Mouse (Mus musculus) A20 (cell line): ENCODE results near the gene Mex3a.

ENCODE experiments used
- DNase-seq: peaks from one replicate; pipeline ENCODE4 v3.0.0-alpha.2; 2011; ENCODE audit warnings: low read depth, low spot score

The Mex3a gene

DNA sequence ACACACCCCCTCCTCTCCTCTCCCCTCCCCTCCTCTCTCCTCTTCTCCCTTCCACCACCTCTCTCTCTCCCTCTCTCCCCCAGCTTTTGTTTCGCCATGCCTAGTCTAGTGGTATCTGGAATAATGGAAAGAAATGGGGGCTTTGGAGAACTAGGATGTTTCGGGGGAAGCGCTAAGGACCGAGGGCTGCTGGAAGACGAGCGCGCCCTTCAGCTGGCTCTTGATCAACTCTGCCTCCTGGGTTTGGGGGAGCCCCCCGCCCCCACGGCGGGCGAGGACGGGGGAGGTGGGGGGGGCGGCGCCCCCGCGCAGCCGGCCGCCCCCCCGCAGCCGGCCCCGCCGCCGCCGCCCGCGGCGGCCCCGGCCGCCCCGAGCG lies at the start of gene Mex3a:
Gene Mex3a (plus strand): TSS at position 97 of the 376 bp plus-strand sequence.
- peak; percentile 36 for DNase-seq

DNA sequence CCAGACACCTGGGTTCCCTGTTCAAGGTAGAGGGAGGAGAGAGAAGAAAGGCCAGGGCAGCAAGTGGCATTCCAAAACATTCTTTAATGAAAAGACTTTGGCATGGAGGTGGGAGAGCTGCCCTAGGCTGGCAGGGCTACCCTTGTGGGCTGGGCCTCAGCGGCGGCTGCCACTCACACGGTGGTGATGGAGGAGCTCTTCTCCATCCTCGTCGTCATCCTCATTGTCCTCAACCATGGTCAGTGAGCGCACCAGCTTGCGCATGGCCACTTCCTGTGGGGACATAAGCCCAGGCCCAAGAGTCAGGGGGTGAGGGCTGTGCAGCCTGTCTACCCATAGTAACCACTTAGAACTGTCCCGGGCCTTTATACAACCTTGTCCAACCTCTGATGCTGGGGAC lies 49.1 kb upstream of the Mex3a start:
- DNase-seq: no peak

DNA sequence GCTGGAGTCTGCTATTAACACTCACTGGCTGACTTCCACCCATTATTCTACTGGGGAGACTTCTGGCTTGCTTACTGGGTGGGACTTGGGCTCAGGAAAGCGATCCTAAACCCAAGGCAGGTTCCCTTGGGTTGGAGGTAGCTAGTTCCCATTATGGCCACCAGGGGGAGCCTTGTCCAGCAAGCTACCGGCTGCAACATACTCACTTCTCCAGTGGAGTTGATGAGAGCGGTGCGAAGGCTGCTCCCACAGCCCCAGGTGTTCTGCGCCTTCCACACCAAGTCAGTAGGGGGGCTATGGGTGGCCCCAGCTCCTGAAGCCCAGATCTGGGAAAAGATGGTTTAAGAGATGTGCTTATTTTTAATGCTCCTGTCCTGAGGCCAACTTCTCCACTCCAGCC lies 48.6 kb upstream of the Mex3a start:
- DNase-seq: peak; percentile 68

DNA sequence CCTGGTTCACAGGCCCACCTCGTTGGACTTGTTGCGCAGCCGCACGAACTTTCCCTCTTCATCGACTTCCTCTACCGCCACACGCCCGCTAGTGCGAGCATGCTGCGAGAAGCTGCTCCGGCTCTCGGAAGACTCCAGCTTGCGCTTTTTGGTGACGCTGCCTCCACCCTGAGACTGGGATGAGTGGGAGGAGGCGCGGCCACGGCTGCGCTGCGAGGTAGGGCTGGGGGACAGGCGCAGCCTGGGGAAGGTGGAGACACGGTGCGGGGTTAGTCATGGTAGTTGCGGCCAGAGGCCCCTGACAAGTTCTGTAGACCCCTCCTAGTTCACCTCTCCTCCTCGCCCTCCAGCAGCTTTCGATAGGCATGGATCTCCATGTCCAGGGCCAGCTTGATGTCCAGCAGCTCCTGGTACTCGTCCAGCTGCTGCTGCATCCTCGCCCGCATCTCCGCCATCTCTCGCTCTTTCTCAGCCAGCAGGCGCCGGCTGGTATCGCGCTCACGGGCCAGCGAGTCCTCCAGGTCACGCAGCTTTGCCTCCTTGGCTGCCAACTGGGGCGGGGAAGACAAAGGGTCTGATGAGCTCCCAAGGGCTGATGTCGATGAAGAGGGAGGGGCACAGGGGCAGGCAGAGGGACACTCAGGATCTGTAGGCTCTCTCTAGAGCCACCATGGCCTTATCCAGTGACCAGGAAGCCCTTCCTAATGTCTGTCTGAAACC lies 47.4 kb upstream of the Mex3a start:
- no peak for DNase-seq

DNA sequence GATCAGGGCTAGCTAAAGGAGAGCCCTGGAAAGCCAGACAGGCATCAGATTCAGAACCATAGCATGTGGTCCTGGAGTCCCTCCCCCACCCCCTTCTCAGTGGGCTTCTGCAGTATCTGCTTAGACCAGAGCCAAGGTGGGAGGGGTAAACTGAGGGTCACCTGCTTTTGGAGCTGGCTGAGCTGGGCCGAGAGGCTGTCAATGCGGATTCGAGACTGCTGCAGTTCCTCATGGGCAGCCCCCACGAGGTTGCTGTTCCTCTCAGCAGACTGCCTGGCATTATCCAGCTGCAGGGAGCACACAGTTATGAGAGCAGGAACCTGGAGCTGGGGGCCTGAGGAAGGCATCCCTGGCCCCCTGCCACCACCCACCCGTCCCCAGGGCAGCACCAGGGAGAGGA lies 46.2 kb upstream of the Mex3a start:
- no peak for DNase-seq

DNA sequence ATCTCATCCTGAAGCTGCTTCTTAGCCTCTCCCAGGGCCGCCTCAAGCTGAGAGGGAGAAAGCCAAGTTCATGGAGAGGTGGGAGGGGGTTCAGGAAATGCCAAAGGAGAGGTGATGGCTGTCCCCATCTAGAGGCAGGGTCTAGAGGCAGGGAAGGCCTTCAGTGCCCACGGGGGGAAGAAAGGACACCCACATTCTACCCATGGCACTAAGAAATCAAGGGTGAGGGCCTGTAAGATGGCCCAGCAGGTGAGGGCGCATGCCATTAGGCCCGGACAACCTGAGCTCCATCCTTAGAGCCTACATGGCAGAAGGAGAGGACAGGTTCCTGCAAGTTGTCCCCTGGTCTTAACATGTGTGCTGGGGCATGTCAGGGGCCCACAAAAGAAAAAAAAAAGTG lies 45.3 kb upstream of the Mex3a start:
- DNase-seq: no peak

DNA sequence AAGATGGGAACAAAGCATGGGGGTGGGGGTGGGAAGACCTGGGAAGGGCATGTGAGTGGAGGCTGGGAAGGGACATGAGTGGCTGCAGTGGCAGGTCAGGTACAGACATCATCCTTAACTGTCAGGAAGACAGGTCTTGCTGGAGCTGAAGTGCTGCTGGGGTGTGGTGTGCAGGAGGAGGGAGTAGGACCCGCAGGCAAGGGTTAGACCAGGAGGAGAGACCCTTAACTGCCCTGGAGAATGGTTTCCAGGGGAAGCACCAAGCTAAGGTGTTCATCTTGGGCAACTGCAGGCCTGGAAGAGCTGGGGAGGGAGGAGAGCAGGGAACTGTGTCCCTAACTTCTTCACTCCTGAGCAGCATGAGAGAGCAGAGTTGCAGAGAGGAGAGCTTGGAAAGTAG lies 44.8 kb upstream of the Mex3a start:
- DNase-seq: no peak

DNA sequence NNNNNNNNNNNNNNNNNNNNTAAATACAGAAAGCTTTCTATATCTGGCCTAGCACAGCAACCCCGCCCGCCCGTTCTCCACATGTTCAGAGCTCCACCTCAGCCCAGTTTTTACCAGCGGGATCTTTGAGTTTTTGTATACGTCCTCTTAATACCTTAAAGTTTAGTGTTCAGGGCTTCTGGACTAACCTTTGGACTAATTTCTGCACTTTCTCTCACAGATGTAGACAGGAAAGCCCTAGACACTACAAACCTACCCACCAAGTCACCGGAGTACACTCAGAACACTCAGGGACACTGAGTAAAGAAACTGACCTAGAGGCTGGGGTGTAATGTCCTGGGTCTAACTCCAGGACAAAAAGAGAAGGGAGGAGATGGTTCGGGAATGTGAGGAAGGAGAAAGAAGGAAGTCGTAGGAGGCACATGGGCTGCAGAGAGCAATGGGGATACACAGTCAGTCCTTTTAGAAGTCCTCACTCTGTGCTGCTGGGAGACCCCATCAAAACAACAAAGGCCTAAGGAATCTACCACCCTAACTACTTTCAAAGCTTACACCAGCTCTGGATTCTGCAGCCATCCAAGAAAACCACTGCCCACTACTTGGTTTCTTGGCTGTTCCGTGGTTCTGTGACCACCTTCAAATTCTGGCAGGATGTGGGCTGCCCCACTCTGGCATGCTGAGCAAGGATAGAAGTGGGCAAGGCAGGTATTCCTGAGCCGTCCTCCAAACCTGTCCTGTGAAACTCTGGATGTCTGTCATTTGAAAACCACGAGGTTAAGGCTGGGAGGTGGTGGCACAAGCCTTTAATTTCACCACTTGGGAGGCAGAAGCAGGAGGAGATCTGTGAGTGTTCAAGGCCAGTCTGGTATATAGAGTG lies 38.3 kb upstream of the Mex3a start:
- no peak for DNase-seq

DNA sequence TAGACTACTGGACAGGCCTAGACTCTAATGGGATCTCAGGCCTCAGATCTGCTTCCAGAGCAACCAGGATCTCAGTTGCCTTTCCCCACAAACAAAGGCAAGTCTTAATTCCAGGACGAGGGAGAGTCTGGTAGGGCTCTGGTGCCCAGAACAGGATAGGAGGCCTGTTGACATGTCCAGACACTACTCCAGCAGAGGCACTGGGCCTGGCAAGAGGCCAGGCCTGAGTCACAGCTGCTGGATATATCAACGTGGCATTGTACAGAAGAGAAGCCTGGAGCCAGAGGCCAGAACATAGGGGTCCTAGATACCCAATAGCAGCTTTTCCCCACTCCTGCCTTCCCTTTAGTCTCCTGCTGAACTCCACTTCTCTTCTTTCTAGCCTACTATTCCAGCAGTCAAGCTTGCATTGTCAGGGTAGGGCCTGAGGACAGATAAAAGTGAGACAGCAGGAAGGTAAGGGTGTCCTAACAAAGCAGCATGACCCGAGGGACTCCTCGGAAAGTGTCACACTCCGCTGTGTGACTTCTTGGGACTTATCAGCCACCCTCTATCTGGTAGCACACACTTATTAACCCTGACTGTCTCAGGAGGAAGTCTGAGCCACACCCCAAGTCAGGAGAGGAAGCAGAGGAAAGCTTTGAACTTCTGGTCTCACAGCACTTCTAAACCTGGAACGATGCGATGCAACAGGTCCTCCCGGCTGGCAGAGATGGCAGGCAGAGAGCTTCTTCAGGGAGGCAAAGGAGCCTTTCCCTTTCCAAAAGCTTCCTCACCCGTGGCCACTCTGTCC lies 37.2 kb upstream of the Mex3a start:
- no peak for DNase-seq

DNA sequence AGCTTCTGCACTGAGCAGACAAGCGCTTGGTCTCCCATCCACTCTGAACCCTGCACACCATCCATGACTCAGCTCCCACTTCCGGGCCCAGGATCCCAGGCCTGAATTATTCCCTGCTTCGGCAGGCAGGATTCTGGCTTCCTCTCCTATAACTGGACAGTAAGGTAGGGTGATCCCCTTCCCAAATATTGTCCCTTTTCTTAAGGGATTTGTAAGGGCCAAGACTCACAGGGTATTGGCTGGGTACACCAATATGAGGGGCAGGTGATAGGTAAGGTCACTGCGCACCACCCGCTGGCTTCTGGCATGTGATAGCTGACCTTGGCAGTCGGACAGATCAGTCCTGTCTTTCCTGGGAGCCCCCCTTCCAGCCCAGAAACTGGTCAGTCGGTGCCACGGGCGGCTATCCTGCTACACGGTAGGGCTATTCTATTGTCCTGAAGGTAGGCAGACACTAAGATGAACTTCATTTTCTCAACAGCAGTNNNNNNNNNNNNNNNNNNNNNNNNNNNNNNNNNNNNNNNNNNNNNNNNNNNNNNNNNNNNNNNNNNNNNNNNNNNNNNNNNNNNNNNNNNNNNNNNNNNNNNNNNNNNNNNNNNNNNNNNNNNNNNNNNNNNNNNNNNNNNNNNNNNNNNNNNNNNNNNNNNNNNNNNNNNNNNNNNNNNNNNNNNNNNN lies 36.3 kb upstream of the Mex3a start:
- DNase-seq: no peak

DNA sequence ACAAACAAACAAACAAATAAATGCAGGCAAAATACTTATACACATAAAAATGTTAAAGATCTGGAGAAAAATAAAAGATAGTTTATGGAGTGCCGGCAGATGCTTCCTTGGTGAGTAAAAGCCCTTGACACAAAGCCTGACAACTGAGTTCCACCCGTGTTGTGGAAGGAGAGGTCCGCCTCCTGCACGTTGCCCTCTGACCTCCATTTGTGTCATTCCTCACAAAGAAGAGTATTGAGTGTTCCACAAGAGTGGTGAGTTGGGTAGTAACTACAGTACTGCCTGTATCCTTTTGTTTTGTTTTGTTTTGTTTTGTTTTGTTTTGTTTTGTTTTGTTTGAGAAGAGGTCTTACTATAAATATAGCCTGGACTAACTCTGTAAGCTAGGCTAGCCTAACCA lies 32.6 kb upstream of the Mex3a start:
- no peak for DNase-seq

DNA sequence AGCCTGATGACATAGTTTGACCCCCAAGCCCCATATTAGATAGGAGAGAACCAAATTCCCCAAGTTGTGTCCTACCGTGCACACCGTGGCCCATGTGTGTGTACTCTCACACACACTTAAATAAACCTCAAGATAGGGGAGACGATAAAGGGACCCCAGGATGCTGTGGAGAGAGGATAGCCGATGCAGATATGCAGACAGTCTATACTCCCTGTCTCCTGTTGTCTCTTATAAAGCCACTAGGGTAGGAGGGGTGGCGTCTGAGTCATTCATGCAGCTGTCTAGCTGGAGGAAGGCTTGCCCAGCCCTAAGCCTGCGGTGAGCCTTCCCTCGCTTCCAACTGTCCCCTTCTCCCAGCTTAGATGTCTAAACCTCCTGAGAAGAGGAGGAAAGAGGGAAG lies 32.1 kb upstream of the Mex3a start:
- DNase-seq: no peak

DNA sequence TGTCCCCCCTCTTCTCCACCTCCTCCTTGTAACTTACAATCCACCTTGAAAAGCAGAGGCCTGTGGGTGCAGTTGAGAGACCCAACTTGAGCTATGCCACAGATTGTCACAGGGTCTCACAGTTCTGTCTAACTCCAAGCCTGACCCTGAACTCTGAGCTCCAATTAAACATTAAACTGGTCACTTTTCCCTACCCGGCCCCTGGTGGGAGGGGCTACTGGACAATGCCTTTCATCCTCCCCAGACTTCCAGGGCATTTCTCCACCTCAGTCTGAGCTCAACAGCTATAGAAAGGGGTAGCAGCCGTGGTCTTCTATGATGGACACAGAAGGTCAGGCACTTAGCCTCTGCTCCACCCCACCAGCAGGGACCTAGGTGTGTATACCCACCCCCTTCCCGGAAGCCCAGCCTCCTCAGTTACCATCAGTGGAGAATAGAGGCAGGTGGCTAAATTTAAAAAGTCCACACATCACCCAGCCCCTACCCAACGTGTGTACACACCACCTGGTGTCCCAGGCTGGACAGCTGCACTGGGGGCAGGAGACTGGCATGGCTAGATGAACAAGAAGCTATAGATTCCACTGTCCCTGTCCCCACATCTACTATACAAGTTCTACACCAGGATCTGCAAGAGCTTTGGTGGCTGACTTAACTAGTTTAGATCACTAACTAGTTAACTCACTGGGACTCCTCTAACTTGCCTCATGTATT lies 31.4 kb upstream of the Mex3a start:
- no peak for DNase-seq

DNA sequence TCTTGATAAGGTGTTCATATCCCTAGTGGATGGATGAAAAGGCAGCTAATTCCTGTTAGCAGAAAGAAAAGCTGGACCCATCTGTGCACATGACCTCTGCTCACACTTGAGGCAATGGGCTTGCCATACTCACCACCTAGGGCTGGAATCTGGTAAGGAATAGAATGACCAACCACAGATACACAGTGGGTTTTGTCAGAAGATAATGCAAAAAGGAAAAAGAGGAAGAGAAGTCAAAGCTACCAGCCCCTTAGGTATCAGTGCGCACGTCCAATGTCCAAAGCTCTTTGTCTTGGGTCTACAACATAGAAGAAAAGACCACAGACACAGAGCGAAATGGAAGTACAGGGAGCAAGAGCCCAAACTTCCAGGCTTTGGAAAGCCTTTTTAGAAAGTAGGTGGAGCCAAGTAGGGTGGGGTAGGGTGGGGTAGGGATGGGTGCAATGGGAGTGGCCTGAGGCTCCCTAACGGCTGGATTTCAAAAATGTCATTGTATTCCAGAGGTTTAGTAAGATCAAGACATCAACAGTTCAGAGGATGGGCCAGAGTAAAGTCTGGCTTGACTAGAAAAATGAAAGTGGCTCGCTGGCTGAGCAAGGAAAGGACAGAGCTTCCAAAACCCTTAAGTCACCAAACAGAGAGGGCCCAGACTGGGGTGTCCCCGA lies 30.7 kb upstream of the Mex3a start:
- no peak for DNase-seq

DNA sequence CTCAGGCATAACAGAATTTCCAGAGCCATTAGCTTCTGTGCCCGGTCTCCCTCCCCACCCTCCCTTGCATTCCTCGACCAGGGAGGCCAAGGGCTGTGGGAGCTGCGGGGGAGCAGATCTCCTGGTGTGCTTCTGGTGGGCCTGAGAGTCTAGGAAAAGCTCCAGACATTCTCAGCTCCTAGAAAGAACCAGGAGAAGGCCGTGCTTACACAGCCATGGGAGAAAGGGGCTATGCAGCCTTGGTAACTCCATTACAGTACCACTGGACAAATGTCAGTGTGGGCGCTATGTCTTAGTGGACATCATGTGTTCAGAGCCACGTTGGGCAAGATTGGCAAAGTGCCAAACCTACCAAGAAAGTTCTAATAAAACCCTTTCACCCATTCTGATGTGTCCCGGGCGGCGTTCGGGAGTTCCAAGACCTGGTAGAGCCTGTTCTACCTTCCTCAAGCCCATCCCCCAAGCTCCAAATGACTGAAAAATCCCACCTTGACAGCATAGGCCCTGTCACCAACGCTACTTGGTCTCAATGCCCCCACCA lies 30.1 kb upstream of the Mex3a start:
- no peak for DNase-seq

DNA sequence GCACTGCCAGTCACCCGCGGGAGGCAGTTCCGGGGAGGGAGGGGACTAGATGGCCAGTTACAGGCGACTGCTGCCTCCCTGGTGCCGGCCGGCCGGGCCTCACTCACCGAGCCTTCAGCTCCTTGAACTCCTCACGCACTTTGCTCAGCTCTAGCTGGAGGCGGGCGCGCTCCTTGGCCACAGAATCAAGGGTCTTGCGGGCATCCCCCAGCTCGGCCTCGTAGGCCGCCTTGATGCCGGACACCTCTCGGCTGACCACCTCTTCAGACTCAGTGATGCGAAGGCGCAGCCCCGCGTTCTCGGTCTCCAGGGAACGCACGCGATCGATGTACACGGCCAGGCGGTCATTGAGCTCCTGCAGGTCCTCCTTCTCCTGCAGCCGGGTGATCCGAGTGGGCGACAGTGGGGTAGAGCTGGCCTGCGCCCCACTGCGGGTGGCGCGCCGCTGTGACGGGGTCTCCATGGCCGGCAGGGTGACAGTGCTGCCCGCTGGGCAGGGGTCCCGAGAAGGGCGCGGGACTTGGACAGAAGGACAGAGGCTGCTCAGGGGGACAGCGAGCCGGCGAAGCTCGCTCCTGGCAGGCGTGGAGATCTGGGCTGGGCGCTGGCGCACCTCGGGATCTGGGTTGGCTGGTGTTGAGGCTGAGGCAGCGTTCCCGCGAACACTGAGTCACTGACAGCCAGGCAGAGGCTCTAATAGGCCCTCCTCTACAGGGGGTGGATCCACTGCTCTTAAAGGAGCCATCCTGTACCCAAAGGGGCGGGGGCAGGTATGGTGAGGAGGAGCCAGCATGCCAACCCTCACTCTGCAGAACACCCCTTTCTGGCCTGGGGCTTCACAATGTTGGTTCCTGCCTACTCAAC lies 29.3 kb upstream of the Mex3a start:
- DNase-seq: no peak

DNA sequence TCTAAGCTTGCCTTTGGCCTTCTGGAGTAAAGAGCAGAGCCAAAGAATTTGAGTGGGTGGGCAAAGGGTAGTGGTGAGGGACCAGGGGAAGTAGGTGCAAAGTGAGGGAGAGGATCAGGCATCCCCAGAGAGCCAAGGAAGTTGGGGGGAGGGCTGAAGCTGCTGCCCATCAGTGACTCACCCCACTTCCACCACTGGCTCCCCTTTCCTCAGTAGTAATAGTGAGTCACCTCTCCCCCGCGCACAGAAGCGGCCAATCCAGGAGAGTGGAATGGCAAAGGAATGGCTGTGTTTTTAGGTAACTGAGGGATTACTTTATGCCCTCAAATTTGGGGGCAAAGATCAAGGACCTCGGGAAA lies 28.7 kb upstream of the Mex3a start:
- no peak for DNase-seq

DNA sequence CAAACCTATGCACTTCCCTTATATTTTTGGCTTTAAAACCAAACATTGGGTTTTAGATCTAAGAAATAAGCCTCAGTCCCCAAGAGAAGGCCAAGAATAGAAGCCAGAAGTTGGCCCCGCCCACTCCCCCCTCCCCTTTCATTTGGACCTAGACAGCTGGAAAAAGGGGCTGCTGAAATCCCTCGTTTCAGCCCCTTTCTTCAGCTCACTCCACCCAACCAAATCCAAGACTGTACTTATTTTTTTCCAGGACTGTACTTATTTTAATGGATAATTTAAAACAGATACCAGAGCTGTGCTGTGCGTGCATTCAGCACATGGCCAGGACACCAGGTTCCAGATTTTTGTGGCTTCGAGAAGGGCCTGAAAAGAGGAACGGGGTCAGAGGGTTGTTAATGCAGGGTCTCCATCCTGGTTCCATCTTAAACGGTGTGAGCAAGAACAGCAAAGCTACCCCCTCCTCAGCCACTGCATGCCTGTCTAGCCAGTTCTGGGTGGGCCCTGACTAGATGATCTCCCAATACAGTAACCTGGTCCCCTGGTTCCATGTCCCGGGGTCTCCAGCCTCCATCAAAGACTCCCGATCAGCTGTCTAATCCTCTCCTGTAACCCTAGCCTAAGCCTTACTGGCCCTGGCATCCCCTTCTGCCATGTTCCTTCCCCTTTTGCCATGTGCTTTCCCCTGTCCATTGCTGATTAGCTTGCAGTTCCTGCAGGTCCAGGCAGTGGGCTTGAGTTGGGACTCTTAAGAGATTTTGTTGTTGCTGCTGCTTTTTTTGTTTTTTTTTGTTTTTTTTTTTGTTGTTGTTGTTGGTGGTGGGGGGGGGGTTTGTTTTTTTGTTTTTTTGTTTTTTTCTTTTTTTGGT lies 28.1 kb upstream of the Mex3a start:
- no peak for DNase-seq

DNA sequence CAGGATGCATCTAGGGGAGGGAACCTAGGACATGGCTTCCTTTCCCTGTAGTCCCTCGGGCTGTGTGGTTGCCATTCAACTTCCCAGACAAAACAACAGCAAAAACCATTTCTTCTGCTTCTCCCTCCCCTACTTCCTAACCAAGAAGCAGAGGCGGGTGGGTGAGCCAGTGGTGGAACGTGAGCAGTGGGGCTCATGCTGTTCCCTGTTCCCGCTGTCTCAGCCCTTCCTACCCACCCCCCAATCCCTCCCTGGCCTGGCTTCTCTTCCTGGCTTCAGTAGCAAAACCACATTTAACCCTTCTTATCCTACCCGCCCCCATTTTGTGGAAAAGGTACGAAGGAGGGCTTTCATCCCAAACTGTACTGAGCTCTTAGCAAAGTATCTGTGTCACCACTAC lies 27.1 kb upstream of the Mex3a start:
- no peak for DNase-seq
